Mouse (Mus musculus) layer of hippocampus, postnatal 25 days (tissue): ENCODE results near the gene Riok1. TPM values are rescaled to one million over a fixed set of nuclear protein-coding genes. Genes with fewer than 3 reads are reported as not detected.

Source experiments
- DNase-seq, 2 experiments: peaks; one replicate each; pipeline ENCODE4 v3.0.0; 2022; ENCODE audit warnings: mixed read lengths in 2 of 2, low spot score in 1 of 2; ENCODE audit errors: extremely low spot score in 1 of 2
- total RNA-seq, 2 experiments: library from RNA; stranded (reverse); gene quantifications; 2 replicates each; pipeline ENCODE4 v1.2.3; 2021

Riok1 gene
- total RNA-seq, 2 experiments from 2014 or later: 17.8 to 22.9 TPM

- DNase-seq: no peak
These were observed 25.9 kb downstream of the Riok1 start for GRCm38 (mm10) chr13:38062678-38063077.

DNA sequence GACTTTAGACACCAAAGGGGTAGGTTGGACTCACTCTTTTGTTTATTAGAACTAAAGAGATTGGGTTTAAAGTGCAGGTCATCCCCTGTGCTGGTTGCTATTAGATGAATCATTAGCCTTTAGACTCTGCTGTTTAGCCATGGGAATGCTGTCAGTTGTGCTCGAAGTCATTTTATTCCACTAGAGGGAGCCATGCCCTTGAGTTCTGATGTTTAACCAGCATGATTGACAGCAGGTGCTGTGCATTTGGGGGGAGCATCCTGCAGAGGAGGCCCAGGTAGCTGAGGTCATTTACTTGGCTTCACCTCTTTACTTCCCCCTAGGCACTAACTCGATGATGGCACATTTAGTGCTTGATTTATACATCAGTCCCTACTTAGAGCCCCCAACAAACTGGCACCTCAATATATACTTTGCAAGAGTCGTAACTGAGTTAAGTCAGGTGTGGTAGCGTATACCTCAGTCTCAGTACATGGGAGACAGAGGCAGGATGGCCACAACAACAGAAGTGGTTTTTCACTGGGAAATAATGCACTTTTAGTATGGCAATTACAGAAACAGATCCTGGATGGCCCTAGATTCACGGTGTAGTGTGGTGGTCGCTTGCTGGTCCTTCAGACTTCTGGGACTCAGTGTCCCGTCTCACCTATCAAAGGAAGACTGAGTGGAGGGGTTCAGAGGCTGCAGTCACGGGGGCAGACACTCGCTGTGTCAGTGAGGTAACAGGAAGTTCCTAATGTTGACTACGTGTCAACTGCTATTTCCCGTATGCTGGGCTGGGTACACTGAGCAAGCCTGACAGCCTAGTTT is 28.3 kb downstream of the Riok1 start:
- peak in 1 of 2 experiments; percentile 24 for DNase-seq

GRCm38 (mm10) chr13:38070945-38071344 is 34.1 kb downstream of the Riok1 start:
- DNase-seq: no peak

DNA sequence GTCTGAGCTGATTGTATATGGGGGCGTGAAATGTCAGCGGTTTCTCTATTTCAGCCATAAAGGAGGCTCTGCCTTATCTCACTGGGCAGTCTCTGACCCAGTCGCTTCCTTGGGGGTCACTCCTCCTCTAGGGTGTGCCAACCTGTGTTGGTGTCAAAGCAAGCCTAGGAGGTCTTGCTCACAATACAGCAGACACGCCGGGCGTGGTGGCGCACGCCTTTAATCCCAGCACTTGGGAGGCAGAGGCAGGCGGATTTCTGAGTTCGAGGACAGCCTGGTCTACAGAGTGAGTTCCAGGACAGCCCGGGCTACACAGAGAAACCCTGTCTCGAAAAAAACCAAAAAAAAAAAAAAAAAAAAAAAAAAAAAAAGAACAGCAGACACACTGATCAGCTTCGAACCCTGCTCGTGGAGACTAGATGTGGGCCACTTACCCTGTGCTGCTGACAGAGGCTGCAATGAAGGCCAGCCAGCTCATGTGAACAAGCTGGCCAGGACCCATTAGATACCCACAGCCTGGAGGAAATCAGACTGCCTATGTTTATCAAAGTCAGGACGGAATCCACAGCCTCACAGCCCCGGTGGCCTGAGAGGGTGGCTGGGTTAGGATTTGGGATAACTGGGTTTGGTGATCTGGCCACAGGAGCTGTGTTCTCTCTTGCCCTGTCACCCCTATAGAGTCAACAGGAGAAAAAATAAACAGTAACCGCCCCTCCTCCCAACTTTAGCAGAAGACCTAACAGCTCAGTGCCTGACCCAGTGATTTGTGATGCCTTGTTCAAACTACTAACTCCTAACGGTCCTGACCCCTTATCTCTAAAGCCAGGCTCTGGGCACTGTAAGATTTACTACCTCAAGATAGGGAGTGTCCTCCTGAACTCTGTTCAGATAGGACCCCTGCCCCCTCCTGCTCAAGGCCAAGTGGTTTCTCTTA is 36.8 kb downstream of the Riok1 start:
- no peak for DNase-seq

DNA sequence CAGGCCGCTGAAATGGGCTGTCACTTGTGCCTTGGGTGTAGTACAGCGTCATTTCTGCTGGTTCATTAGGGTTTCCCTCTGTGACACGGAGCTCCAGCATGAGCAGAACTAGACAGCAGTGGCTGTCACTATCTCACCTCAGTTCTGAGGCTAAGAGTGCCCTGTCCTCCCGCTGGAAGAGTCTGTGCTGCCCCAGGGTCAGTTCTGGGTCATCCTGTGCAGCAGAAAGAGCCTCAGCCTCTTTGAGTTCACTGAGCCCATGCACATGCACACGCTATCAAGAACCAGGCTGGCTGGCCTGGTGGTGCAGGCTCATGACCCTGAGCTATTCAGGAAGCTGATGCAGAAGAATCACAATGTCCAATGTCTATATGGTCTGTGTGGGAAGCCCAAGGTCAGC is 37.6 kb downstream of the Riok1 start:
- DNase-seq: no peak

GRCm38 (mm10) chr13:38077113-38077512 is 40.3 kb downstream of the Riok1 start:
- no peak for DNase-seq

DNA sequence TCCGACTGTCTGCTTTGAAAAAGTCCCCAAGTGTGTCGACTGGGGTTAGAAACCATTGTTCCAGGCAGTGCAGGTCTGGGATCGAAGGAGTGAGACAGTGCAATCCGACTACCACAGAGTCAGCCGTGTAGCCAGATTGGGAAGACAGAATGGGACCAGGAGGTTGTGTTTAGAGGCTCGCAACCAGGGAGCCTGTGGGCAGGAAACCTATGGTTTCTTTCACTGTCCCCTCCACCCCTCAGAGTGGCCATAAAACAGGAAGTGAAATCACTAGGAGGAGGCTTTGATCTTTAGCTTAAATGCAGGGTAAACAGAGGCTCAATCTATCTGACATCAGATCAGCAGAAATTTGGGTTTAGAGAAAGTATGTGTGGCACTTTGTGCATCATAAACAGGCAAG is 42.0 kb downstream of the Riok1 start:
- DNase-seq: no peak

- DNase-seq: no peak
These were observed 42.6 kb downstream of the Riok1 start for GRCm38 (mm10) chr13:38079366-38079765.

- DNase-seq: no peak
These were observed 43.2 kb downstream of the Riok1 start for GRCm38 (mm10) chr13:38080014-38080413.

DNA sequence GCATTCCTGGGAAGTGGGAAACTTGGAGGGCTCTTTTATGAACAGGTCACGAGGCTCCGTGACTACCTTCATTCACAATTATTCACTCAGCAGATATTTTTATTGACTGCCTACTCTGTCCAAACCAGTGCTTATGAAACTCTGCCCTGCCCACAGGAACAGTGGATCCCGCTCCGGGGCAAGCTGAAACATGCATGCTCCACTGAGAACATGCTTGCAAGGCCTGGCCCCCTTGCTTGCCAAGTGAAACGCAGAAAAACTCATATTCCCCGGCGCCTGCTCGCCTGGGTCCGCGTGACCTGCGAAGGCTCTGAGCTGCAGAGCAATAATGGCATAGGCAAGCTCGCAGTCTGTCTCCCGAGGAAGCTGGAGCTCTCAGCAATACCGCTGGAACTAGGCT is 43.9 kb downstream of the Riok1 start:
- DNase-seq: no peak

DNA sequence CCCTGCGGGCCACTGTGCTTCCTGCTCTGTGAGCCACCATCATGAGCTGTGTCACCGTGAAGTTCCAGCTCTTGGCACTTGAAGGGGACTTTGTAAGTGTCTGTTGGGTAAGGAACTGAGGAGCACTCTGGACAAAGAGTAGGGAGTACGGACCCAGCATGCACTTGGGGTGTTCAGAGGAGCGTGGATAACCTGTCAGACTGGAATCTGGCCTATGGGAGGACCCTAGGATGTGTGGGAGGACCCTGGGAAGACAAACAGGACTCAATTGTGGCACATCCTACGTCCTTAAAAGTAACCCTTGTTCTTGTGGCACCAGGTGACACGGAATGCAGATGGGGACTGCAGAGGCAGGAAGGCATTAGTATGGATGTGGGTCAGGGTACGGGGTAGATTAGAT is 44.4 kb downstream of the Riok1 start:
- DNase-seq: no peak

DNA sequence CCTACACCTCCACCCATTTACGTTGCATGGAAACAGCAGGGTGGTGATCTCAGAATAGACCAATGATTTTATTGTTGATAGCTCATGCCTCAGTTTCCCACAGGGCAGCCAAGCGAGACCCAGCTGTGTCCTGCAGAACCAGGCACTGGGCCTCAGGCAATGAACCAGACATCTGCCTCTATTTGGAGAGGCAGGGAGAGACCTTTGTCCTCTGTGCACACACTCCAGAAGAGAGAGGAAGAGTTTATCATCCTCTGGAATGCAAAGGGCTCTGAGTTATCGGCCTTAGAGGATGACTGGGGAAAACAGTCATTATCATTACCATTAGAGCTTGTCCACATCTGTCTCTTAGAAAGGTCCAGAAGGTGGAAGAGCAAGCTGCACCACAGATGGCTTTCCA is 49.9 kb downstream of the Riok1 start:
- DNase-seq: no peak

DNA sequence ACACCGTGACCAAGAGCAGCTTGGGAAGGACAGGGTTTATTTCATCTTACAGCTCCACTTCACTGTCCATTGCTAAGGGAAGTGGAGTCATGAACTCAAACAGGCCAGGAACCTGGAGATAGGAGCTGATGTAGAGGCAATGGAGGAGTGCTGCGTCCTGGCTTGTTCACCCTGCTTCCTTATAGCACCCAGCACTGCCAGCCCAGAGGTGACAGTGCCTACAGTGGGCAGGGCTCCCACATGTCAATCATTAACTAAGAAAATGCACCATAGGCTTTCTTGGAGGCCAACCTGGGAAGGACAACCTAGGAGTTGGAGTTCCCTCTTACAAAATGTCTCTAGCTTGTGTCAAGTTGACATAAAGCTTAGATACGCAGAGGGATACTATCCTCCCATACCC is 51.2 kb downstream of the Riok1 start:
- DNase-seq: no peak

- DNase-seq: no peak
These were observed 52.7 kb downstream of the Riok1 start for GRCm38 (mm10) chr13:38089449-38089848.

GRCm38 (mm10) chr13:38089871-38090270 is 53.1 kb downstream of the Riok1 start:
- no peak for DNase-seq

DNA sequence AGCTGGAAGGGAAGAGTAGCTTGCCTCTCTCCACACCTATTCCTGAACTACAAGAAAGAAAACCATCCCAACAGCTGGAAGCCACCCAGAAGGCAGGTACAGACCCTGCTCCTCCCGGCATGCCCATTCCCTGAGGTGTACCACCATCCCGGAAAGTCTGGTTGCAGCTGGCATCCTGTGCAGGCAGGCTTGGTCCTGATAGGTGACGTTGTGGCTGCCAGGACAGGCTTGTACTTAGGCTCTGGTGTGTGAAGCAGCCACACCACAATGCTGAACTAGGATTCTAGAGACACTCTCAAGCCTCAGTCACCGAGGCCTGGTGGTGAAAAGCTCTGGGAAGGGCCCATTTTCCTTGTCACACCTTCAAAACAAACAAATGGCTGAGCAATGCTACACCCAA is 59.4 kb downstream of the Riok1 start:
- no peak for DNase-seq

- DNase-seq: no peak
These were observed 66.6 kb downstream of the Riok1 start for GRCm38 (mm10) chr13:38103406-38103805.

DNA sequence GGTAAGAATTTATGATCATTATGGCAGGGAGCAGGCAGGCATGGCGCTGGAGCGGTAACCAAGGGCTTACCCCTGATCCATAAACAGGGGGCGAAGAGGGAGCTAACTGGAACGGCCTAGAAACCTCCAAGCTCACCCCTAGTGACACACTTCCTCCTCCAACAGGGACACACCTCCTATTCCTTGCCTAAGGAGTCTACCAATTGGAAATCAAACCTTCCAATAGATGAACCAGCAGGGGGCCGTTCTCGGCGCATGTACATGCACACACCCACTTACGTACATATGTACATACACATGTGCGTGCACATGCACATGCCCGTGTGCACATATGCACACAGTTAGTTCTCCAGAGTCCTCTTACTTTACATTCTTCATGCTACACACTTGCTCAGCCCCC is 67.7 kb downstream of the Riok1 start:
- no peak for DNase-seq

DNA sequence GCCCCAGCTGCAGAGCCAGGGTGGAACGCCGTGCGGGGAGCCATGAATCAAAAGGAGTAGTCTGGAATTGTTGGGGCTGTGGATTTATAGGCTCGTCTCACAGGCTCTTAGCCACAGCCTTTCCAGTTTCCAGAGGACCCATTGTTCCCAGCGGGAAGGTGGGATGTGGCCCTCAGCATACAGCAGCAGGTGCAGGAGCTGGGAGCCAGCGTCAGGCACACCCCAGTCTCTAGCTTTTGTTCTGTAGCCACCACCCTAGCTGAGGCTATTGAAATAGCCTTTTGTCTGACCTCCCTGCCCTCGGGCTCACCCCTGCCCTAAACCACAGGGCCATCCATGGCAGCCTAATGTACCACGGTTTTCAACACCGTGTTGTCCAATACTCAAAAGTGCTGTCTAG is 72.3 kb downstream of the Riok1 start:
- DNase-seq: no peak
